Mouse (Mus musculus) small intestine, adult 2 months (tissue): Measurements from ENCODE around the gene Nans. TPM values are rescaled to one million over a fixed set of nuclear protein-coding genes. Genes with fewer than 3 reads are reported as not detected.

Experiments used
- H3K27ac ChIP-seq: fragments of 200-500 bp; 2 replicates; pipeline ENCODE4 v1.5.1; 2012; ENCODE audit warnings: low read depth, low read length, control low read depth, inconsistent platforms; ENCODE audit not compliant: insufficient read depth
- H3K27me3 ChIP-seq: fragments of 200-500 bp; 2 replicates; pipeline ENCODE4 v1.6.1; 2012; ENCODE audit warnings: mild to moderate bottlenecking, moderate library complexity, low read length, inconsistent platforms; ENCODE audit not compliant: control insufficient read depth, insufficient read depth
- H3K36me3 ChIP-seq: fragments of 200-500 bp; 2 replicates; pipeline ENCODE4 v1.6.1; 2012; ENCODE audit warnings: mild to moderate bottlenecking, low read length, control low read depth, inconsistent platforms; ENCODE audit not compliant: control insufficient read depth, insufficient read depth
- H3K4me1 ChIP-seq: fragments of 200-500 bp; 2 replicates; pipeline ENCODE4 v1.6.1; 2012; ENCODE audit warnings: low read length, inconsistent platforms, mixed read lengths; ENCODE audit not compliant: control insufficient read depth, insufficient read depth, insufficient read length
- H3K4me3 ChIP-seq: fragments of 200-500 bp; 2 replicates; pipeline ENCODE4 v1.5.1; 2012; ENCODE audit warnings: low read depth, mild to moderate bottlenecking, control low read depth, inconsistent platforms, low read length, moderate library complexity
- CTCF ChIP-seq: fragments of 200-500 bp; IDR thresholded peaks from 2 replicates; pipeline ENCODE4 v1.5.1; 2012; ENCODE audit warnings: low read depth, mild to moderate bottlenecking, control low read depth, inconsistent platforms, low read length, moderate library complexity, mixed read lengths; ENCODE audit not compliant: insufficient replicate concordance, insufficient read length; ENCODE audit errors: extremely low read depth
- POLR2A ChIP-seq: fragments of 200-500 bp; IDR thresholded peaks from 2 replicates; pipeline ENCODE4 v1.6.1; 2012; ENCODE audit warnings: low read depth, mild to moderate bottlenecking, control low read depth, inconsistent platforms, low read length, moderate library complexity
- WGBS: fragments of 180-500 bp; shearing (Covaris S2); methylation state at CpG from one replicate; pipeline ENCODE4 v1.1.7; 2018; 5-methylcytosine and 5-hydroxymethylcytosine counted together
- polyA plus RNA-seq: library from polyadenylated mRNA; depleted of rRNA; stranded (reverse); fragments of >200 nt; gene quantifications from 2 replicates; pipeline ENCODE4 v1.2.3, GENCODE M21; 2012

Gene Nans
- polyA plus RNA-seq, 1 experiment: 36.0 TPM

DNA sequence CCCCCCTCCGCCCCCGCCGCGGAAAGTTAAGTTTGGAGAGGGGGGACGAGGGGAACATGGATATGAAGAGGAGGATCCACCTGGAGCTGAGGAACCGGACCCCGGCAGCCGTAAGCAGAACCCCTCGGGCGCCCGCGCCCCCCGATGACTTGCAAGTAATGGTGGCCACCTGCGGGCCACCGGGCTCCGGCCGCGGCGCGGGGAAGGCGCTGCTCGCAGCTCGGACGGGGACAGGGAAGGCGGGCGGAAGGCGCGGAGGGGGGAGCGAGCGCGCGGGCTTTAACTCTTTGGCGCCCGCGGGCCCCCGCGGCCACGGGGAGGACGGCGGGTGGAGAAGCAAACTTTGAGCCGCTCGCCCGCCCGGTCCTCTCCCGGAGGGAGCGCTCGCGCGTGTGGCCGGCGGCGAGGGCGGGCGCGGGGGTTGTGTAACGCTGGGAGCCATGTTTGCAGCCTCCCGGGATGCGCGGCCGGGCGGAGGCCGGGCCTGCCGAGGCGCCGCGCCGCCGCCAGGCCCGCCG, 37.7 kb upstream of the Nans start:
- WGBS: 2% methylated on average over 63 of the region's 70 CpGs
- no peak for TF ChIP-seq POLR2A
- H3K4me1 ChIP-seq: peaks cover 12% of the 10 kb centered on the region
- H3K27ac ChIP-seq: peak overlapping the region; percentile 86
- no peaks in the 10 kb centered on the region for H3K36me3 ChIP-seq
- no peaks in the 10 kb centered on the region for H3K27me3 ChIP-seq
- peak overlapping the region; percentile 99 for H3K4me3 ChIP-seq

DNA sequence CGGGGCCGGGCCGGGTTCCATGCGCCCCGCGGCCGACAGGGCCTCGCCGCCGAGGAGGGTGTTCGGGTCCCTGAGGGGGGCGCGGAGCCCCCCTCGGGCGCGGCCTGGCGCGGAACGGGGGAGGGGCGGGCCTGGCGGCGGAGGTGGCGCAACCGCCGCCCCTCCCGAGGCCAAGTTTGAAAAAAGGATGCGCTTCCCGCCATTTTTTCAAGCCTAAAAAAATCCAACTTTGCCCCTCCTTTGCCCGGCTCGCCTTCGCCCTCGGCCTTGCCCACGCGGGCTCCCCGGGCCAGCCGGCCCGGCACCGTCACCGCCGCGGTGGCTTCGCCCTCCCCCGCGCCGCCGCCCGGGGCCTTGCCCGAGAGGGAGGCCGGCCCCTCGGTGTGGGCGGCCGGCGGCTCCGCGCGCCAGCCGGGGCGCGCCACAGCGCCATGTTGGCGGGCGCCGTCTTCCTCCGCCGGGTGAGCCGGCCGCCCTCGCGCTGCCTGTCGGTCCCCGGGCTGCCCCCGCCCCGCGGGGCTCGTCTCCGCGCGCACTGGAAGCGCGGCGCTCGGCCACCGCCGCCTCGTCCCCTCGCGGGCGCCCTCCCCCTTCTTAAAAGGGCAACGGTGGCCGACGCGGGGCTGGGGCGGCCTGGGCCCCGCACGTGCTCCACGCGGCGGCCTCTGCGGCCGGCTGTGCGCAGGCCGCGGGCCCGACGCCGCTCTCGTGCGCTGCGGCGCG, 37.1 kb upstream of the Nans start:
- peak overlapping the region; percentile 86 for H3K27ac ChIP-seq
- WGBS: under 1% methylated on average over 94 of the region's 111 CpGs

DNA sequence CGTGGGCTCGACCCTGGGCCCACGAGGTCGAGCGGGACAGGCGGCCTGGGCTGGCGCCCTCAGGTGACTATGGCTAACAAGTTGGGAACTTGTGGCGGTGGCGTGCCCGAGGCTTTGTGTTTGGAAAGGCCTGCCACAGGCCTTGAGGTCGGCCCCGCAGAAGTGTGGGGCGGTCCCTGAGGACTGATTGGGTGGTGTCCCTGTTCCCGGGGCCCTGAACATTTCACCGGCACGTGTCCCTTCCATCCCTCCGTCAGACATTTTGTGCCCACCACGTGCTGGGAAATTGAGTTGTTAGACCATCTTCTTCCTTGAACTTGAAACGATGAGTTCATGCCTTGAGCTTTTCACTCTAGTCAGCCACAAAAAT, 36.6 kb upstream of the Nans start:
- Histone ChIP-seq H3K4me1 (peaks cover 12% of the 10 kb centered on the region), H3K4me3 (peak overlapping the region; percentile 99), H3K36me3 (no peaks in the 10 kb centered on the region), H3K27me3 (no peaks in the 10 kb centered on the region), H3K27ac (peak overlapping the region; percentile 86)
- TF ChIP-seq POLR2A (no peak), CTCF (no peak)
- under 1% methylated on average over 19 of the region's 19 CpGs for WGBS

More for the DNA sequence above, 37.1 kb upstream of the Nans start:
- Histone ChIP-seq H3K4me1 (peaks cover 12% of the 10 kb centered on the region), H3K4me3 (peak overlapping the region; percentile 99), H3K36me3 (no peaks in the 10 kb centered on the region), H3K27me3 (no peaks in the 10 kb centered on the region)
- TF ChIP-seq POLR2A: no peak; the same call in 1 of the 2 replicates
- no peak for TF ChIP-seq CTCF

DNA sequence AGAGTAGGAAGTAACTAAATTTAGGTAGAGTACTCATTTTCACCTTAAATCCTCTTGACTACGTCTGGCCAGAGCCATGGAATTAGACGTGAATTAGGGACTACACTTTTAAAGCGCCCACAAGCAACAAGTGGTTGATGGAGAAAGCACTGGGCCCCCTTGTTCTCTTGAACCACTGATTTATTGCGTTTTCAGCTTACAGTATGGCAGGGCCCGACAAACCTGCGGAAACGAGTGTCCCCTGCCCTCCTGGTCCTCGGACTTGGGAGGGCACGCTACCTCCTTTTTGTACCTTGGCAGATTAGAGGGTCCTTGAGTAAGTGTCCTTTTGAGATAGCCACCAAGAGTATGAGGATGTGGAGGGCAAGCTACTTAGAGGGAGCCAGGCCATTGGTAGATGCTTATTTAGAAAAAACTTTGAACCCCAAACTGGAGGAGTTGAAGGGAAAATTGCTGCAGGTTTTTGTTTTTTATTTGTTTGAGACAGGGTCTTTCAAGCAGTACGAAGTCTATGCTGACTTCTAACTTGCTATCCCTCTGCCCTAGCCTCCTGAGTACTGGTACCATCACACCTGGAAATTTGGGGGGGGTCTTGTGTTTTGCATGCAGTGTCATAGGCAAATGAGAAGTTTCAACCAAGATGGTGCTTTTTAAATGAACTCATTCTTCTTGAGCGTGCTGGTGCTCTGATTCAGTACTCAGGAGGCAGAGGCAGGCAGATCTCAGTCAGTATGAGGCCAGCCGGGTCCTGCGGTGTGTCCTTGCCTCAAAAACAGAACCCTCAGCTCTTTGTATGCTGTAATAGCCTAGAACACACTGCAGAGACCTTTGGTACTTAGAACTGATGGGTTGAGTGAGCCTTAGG, 36.0 kb upstream of the Nans start:
- Histone ChIP-seq H3K27ac (0 out of 2 replicates have a peak overlapping the region, but pooled peaks have one; percentile 86), H3K36me3 (no peaks in the 10 kb centered on the region), H3K4me3 (peak overlapping the region; percentile 46), H3K27me3 (no peaks in the 10 kb centered on the region), H3K4me1 (peaks cover 13% of the 10 kb centered on the region)
- 35% methylated on average over 13 of the region's 13 CpGs for WGBS
- TF ChIP-seq CTCF (no peak), POLR2A (no peak)

- TF ChIP-seq CTCF (no peak), POLR2A (no peak)
- Histone ChIP-seq H3K4me3 (no peak overlapping the region), H3K27ac (no peak overlapping the region), H3K4me1 (peaks cover 14% of the 10 kb centered on the region), H3K36me3 (no peaks in the 10 kb centered on the region), H3K27me3 (no peaks in the 10 kb centered on the region)
- 58% methylated on average over 5 of the region's 5 CpGs for WGBS
These were observed 34.8 kb upstream of the Nans start for GRCm38 (mm10) chr4:46454097-46454864.

GRCm38 (mm10) chr4:46456762-46457161, 32.3 kb upstream of the Nans start:
- Histone ChIP-seq H3K4me1 (peaks cover 12% of the 10 kb centered on the region), H3K27ac (no peak overlapping the region), H3K27me3 (no peaks in the 10 kb centered on the region), H3K4me3 (no peak overlapping the region), H3K36me3 (peaks cover 12% of the 10 kb centered on the region)
- TF ChIP-seq CTCF: no peak
- TF ChIP-seq POLR2A: no peak
- WGBS: 67% methylated on average over 4 of the region's 4 CpGs
